Mouse (Mus musculus): ENCODE data around the gene Rgma. TPM values are rescaled to one million over a fixed set of nuclear protein-coding genes. Genes with fewer than 3 reads are reported as not detected.

The Rgma gene
- polyA plus RNA-seq, 1 experiment from 2014 or later, result 6.9 TPM

- Histone ChIP-seq H3K4me3 (no peak overlapping the region), H3K4me1 (no peaks in the 10 kb centered on the region), H3K27ac (no peak overlapping the region), H3K9me3 (no peaks in the 10 kb centered on the region), H3K27me3 (ENCODE audit: insufficient read depth, poor library complexity, severe bottlenecking) (0 out of 2 replicates have a peak, but pooled peaks cover 19% of the 10 kb centered on the region), H3K36me3 (no peaks in the 10 kb centered on the region)
- DNase-seq (ENCODE audit: low spot score), result no peak
- 45% methylated on average over 10 of the region's 10 CpGs for WGBS
These were observed 26.7 kb upstream of the Rgma start for GRCm38 (mm10) chr7:73348585-73349124.

GRCm38 (mm10) chr7:73349158-73349557, 26.2 kb upstream of the Rgma start:
- H3K27me3 ChIP-seq (ENCODE audit: insufficient read depth, poor library complexity, severe bottlenecking), result 0 out of 2 replicates have a peak, but pooled peaks cover 16% of the 10 kb centered on the region
- WGBS, result 65% methylated on average over 8 of the region's 8 CpGs

GRCm38 (mm10) chr7:73355229-73355628, 20.1 kb upstream of the Rgma start:
- Histone ChIP-seq H3K27me3 (ENCODE audit: insufficient read depth, poor library complexity, severe bottlenecking) (peaks cover 5% of the 10 kb centered on the region; the same call in 1 of the 2 replicates), H3K9me3 (no peaks in the 10 kb centered on the region), H3K36me3 (no peaks in the 10 kb centered on the region), H3K4me3 (no peak overlapping the region), H3K4me1 (no peaks in the 10 kb centered on the region), H3K27ac (no peak overlapping the region)
- DNase-seq (ENCODE audit: low spot score), result no peak
- WGBS, result 79% methylated on average over 9 of the region's 9 CpGs

More at GRCm38 (mm10) chr7:73349158-73349557, 26.2 kb upstream of the Rgma start:
- no peak overlapping the region for H3K4me3 ChIP-seq
- DNase-seq (ENCODE audit: low spot score), result no peak
- no peaks in the 10 kb centered on the region for H3K4me1 ChIP-seq
- H3K9me3 ChIP-seq, result no peaks in the 10 kb centered on the region
- H3K27ac ChIP-seq, result no peak overlapping the region
- H3K36me3 ChIP-seq, result no peaks in the 10 kb centered on the region

GRCm38 (mm10) chr7:73356901-73357300, 18.4 kb upstream of the Rgma start:
- Histone ChIP-seq H3K4me3 (no peak overlapping the region), H3K4me1 (no peaks in the 10 kb centered on the region), H3K27ac (no peak overlapping the region), H3K27me3 (ENCODE audit: insufficient read depth, poor library complexity, severe bottlenecking) (peaks cover 5% of the 10 kb centered on the region; the same call in 1 of the 2 replicates), H3K9me3 (no peaks in the 10 kb centered on the region), H3K36me3 (no peaks in the 10 kb centered on the region)
- no peak for DNase-seq (ENCODE audit: low spot score)
- WGBS, result 82% methylated on average over 5 of the region's 5 CpGs

- H3K4me1 ChIP-seq, result no peaks in the 10 kb centered on the region
- H3K9me3 ChIP-seq, result no peaks in the 10 kb centered on the region
- 89% methylated on average over 2 of the region's 2 CpGs for WGBS
- no peak for DNase-seq (ENCODE audit: low spot score)
- no peak overlapping the region for H3K4me3 ChIP-seq
- H3K27me3 ChIP-seq (ENCODE audit: insufficient read depth, poor library complexity, severe bottlenecking), result peaks cover 5% of the 10 kb centered on the region; the same call in 1 of the 2 replicates
- no peaks in the 10 kb centered on the region for H3K36me3 ChIP-seq
- no peak overlapping the region for H3K27ac ChIP-seq
These were observed 17.7 kb upstream of the Rgma start for GRCm38 (mm10) chr7:73357626-73358025.

- Histone ChIP-seq H3K27me3 (ENCODE audit: insufficient read depth, poor library complexity, severe bottlenecking) (peaks cover 34% of the 10 kb centered on the region), H3K4me3 (no peak overlapping the region), H3K36me3 (no peaks in the 10 kb centered on the region), H3K9me3 (no peaks in the 10 kb centered on the region), H3K27ac (no peak overlapping the region), H3K4me1 (no peaks in the 10 kb centered on the region)
- DNase-seq (ENCODE audit: low spot score), result no peak
- 72% methylated on average over 4 of the region's 4 CpGs for WGBS
These were observed 9.8 kb upstream of the Rgma start for GRCm38 (mm10) chr7:73365511-73365910.

GRCm38 (mm10) chr7:73365965-73366364, 9.3 kb upstream of the Rgma start:
- no peaks in the 10 kb centered on the region for H3K9me3 ChIP-seq
- no peak overlapping the region for H3K4me3 ChIP-seq
- no peak for DNase-seq (ENCODE audit: low spot score)
- no peaks in the 10 kb centered on the region for H3K4me1 ChIP-seq
- H3K27ac ChIP-seq, result no peak overlapping the region
- no peaks in the 10 kb centered on the region for H3K36me3 ChIP-seq
- peaks cover 39% of the 10 kb centered on the region for H3K27me3 ChIP-seq (ENCODE audit: insufficient read depth, poor library complexity, severe bottlenecking)
- 73% methylated on average over 7 of the region's 7 CpGs for WGBS

GRCm38 (mm10) chr7:73367681-73368464, 7.4 kb upstream of the Rgma start:
- no peak for DNase-seq (ENCODE audit: low spot score)
- Histone ChIP-seq H3K27me3 (ENCODE audit: insufficient read depth, poor library complexity, severe bottlenecking) (peaks cover 58% of the 10 kb centered on the region), H3K9me3 (no peaks in the 10 kb centered on the region), H3K36me3 (no peaks in the 10 kb centered on the region), H3K4me1 (peaks cover 8% of the 10 kb centered on the region), H3K4me3 (no peak overlapping the region), H3K27ac (no peak overlapping the region)
- 85% methylated on average over 10 of the region's 10 CpGs for WGBS

GRCm38 (mm10) chr7:73369992-73370391, 5.3 kb upstream of the Rgma start:
- DNase-seq (ENCODE audit: low spot score), result no peak
- whole genome bisulfite sequencing, result 85% methylated on average over 4 of the region's 4 CpGs
- H3K27me3 ChIP-seq (ENCODE audit: insufficient read depth, poor library complexity, severe bottlenecking), result peaks cover 79% of the 10 kb centered on the region

GRCm38 (mm10) chr7:73371587-73372321, 3.6 kb upstream of the Rgma start:
- no peaks in the 10 kb centered on the region for H3K36me3 ChIP-seq
- 42% methylated on average over 10 of the region's 10 CpGs for WGBS
- H3K27ac ChIP-seq, result no peak overlapping the region
- peak overlapping the region; percentile 55 for H3K4me3 ChIP-seq
- peaks cover 83% of the 10 kb centered on the region for H3K27me3 ChIP-seq (ENCODE audit: insufficient read depth, poor library complexity, severe bottlenecking)
- peaks cover 28% of the 10 kb centered on the region for H3K4me1 ChIP-seq
- no peaks in the 10 kb centered on the region for H3K9me3 ChIP-seq
- DNase-seq (ENCODE audit: low spot score), result no peak

More at GRCm38 (mm10) chr7:73369992-73370391, 5.3 kb upstream of the Rgma start:
- no peak overlapping the region for H3K4me3 ChIP-seq
- no peaks in the 10 kb centered on the region for H3K9me3 ChIP-seq
- H3K4me1 ChIP-seq, result peaks cover 12% of the 10 kb centered on the region
- H3K27ac ChIP-seq, result no peak overlapping the region
- no peaks in the 10 kb centered on the region for H3K36me3 ChIP-seq

GRCm38 (mm10) chr7:73372352-73372970, 2.8 kb upstream of the Rgma start:
- Histone ChIP-seq H3K27me3 (ENCODE audit: insufficient read depth, poor library complexity, severe bottlenecking) (peaks cover 90% of the 10 kb centered on the region), H3K4me3 (peak overlapping the region; percentile 55), H3K36me3 (no peaks in the 10 kb centered on the region), H3K9me3 (no peaks in the 10 kb centered on the region), H3K27ac (no peak overlapping the region), H3K4me1 (peaks cover 28% of the 10 kb centered on the region)
- no peak for DNase-seq (ENCODE audit: low spot score)
- 2% methylated on average over 29 of the region's 29 CpGs for WGBS

GRCm38 (mm10) chr7:73374727-73375126, 582 bp upstream of the Rgma start:
- Histone ChIP-seq H3K9me3 (no peaks in the 10 kb centered on the region), H3K4me3 (peak overlapping the region; percentile 77), H3K27ac (no peak overlapping the region), H3K27me3 (ENCODE audit: insufficient read depth, poor library complexity, severe bottlenecking) (peaks cover 96% of the 10 kb centered on the region), H3K4me1 (peaks cover 28% of the 10 kb centered on the region), H3K36me3 (no peaks in the 10 kb centered on the region)
- DNase-seq (ENCODE audit: low spot score), result no peak
- WGBS, result 2% methylated on average over 14 of the region's 14 CpGs

Data from heart, embryonic 10.5 days (tissue).